Mouse (Mus musculus) bone marrow, adult 2 months (tissue): Measurements from ENCODE around the gene Eif2s3x.

Experiments used
- CTCF ChIP-seq: fragments of 200-500 bp; IDR thresholded peaks from 2 replicates; pipeline ENCODE4 v1.5.1; 2011; ENCODE audit warnings: low read length, control low read depth; ENCODE audit not compliant: control insufficient read depth, insufficient read depth
- POLR2A ChIP-seq: fragments of 200-500 bp; IDR thresholded peaks from 2 replicates; pipeline ENCODE4 v1.6.1; 2011; ENCODE audit warnings: low read depth, mild to moderate bottlenecking, control low read depth, low read length, borderline replicate concordance; ENCODE audit not compliant: control insufficient read depth

GRCm38 (mm10) chrX:94235190-94235555, 22.5 kb upstream of the Eif2s3x start:
- TF ChIP-seq CTCF (no peak), POLR2A (no peak)
